Mouse (Mus musculus) T-cell, adult 66 days (primary cell): Measurements from ENCODE around the gene Mpzl2. TPM values are rescaled to one million over a fixed set of nuclear protein-coding genes. Genes with fewer than 3 reads are reported as not detected.

ENCODE experiments used
- total RNA-seq, 2 experiments: library from RNA; stranded (reverse); gene quantifications; 3 replicates in 1 of 2; 4 replicates in 1 of 2; pipeline ENCODE4 v1.2.4; 2023

Gene Mpzl2
- under 1 TPM in 1 of 2 experiments, not detected in 1; 0.74 TPM for total RNA-seq

DNA sequence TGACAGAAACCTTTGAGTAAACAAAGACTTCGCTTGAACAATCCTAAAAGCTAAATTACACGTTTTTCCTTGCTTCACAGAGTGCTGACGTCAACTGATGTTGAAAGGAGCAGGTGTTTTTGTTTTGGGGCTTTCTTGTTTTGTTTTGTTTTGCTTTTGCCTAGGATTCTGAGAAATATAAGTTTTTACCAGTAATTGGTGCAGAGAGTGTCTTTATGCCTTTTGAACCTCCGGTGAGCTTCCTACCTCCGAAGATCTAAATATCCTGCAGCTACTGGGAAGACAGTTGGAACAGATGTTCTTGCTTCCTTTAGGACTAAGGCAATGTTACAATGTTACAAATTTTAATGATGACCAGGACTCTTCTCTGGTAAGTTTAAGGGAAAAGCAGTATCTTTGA is at the start of gene Mpzl2:
Gene Mpzl2, plus strand, starts transcription at position 301 of the 400 bp plus-strand sequence.

DNA sequence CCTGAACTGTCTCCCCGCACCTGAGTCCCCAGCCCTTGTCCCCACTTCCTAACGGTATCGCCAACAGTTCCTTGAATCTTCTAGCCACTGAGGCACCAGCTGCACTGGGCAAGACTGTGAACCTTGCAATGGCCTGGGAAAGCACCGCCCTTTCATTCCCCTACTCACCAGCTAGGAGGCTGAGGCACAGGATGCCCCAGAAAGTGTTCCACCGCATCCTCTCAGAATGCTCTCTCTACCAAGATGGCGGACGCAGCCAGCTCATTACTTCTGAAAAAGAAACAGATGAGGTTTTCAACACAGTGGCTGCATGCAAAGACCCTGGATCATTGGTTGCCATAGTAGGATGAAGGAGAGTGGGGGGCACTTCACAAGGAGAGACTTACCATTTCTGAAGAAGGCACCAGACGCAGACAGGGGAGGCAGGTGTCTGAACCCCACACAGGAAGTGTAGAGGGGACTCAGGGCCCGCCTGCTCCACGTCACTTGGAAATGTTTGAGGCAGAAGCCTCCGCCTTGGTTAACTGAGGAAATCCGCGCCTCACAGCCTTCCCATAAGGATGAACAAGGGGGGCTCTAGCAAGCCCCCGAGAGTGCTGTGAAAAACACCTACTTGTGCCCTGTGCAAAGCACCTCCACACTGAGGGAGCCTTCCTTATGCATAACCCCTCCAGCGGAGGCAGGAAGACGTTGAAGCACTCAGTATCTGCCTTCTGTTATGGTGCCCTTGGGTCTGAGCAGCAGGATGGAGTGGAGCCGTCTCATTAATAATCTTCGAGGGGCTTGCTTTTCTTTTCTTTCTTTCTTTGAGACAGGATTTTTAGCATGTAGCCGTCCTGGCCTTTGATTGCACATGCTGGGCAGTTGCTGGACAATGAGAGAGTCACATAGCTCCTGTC is 30.2 kb upstream of the Mpzl2 start, which contains the start of gene Cd3e:
Gene Cd3e, minus strand, starts transcription at position 448 of the 899 bp plus-strand sequence.

DNA sequence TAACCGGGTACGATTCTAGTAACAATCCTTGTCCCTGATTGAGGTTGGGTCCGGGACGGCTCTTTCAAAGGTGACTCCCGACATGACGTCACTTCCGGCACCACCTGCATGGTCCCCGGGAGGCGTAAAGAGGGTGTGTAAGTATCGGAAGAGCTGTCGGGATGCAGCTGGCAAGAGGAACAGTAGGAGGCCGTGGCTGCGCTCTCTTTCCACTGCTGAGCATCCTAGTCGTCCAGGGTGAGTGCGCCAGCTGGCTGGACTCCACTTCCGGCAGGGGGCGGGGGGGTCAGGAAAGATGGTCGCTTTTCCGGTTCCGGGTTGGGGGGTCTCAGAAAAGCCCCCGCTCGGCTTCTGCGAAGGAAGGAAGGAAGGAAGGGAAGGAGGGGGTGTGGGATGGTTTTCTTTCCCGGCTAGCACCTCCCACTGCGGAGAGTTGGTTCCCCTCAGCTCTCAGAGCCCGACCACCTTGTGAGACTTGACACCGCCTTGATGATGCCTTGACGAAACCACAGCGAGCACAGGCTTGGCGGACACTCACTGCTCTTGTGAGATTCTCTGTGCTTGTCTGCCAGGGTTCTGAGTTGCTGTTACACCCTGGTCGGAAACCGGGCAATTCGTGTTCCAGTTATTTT is 15.6 kb downstream of the Mpzl2 start, which contains the start of gene Mpzl3:
Gene Mpzl3, plus strand, starts transcription at position 105 of the 632 bp plus-strand sequence.

DNA sequence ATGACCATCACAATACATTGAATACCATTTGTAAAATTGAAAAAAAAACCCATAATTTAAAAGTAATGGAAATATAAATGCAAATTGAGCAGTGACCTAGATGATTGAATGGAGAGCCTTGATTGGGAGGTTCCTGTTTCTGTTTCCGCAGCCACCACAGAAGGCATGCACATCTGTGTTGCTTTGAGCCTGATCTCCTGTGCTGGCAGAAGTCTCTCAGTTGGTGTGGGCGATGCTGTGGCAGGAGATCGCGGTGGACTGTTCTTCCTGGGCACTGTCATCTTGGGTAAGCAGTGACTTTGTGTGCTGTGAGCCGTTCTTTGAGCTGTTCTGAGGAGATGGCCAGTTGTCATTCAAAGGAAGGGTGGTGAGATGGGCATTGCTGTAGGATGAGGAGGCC is 39.4 kb downstream of the Mpzl2 start, which contains the start of gene Jaml:
Gene Jaml, plus strand, starts transcription at position 173 of the 400 bp plus-strand sequence.

Other genes starting within 250 kb of the Mpzl2 start
- gene Tmem25, start 240.5 kb upstream of the Mpzl2 start, total RNA-seq, result 1 to 10 TPM; 2.7 to 3.3 TPM
- 10 to 100 TPM in 1 of 2 experiments, 1 to 10 TPM in 1; 8.5 to 11.2 TPM for gene Ttc36, start 236.7 kb upstream of the Mpzl2 start, total RNA-seq
- gene Kmt2a, start 158.5 kb upstream of the Mpzl2 start, total RNA-seq, result 100 to 1,000 TPM; 162 to 179 TPM
- 100 to 1,000 TPM; 146 to 149 TPM for gene Atp5l, start 119.1 kb upstream of the Mpzl2 start, total RNA-seq
- gene Ube4a, start 74.2 kb upstream of the Mpzl2 start, total RNA-seq, result 100 to 1,000 TPM in 1 of 2 experiments, 10 to 100 TPM in 1; 97.0 to 130 TPM
- gene Cd3g, start 59.4 kb upstream of the Mpzl2 start, total RNA-seq, result 100 to 1,000 TPM; 492 to 549 TPM
- 100 to 1,000 TPM; 523 to 573 TPM for gene Cd3d, start 58.0 kb upstream of the Mpzl2 start, total RNA-seq
- 100 to 1,000 TPM; 887 to 950 TPM for gene Cd3e, start 30.2 kb upstream of the Mpzl2 start, total RNA-seq
- 10 to 100 TPM; 11.8 to 14.3 TPM for gene Mpzl3, start 15.4 kb downstream of the Mpzl2 start, total RNA-seq
- gene Jaml, start 39.4 kb downstream of the Mpzl2 start, total RNA-seq, result 10 to 100 TPM; 17.5 to 22.2 TPM
- gene Scn2b, start 78.0 kb downstream of the Mpzl2 start, total RNA-seq, result under 1 TPM; 0.35 to 0.50 TPM
- gene Scn4b, start 98.6 kb downstream of the Mpzl2 start, total RNA-seq, result not detected
- gene BC049352, start 142.2 kb downstream of the Mpzl2 start, total RNA-seq, result under 1 TPM in 1 of 2 experiments, not detected in 1; 0.44 TPM
- gene Tmprss4, start 164.3 kb downstream of the Mpzl2 start, total RNA-seq, result not detected
- 10 to 100 TPM; 20.2 to 24.7 TPM for gene Il10ra, start 229.3 kb downstream of the Mpzl2 start, total RNA-seq